Mouse (Mus musculus) colon, adult 2 months (tissue): ENCODE data around the gene Tas2r144. TPM values are rescaled to one million over a fixed set of nuclear protein-coding genes. Genes with fewer than 3 reads are reported as not detected.

Experiments
- polyA plus RNA-seq: library from polyadenylated mRNA; depleted of rRNA; stranded (reverse); fragments of >200 nt; gene quantifications from 2 replicates; pipeline ENCODE4 v1.2.3, GENCODE M21; 2012; rRNA removed

The Tas2r144 gene
- not detected in 2 replicates for polyA plus RNA-seq

DNA sequence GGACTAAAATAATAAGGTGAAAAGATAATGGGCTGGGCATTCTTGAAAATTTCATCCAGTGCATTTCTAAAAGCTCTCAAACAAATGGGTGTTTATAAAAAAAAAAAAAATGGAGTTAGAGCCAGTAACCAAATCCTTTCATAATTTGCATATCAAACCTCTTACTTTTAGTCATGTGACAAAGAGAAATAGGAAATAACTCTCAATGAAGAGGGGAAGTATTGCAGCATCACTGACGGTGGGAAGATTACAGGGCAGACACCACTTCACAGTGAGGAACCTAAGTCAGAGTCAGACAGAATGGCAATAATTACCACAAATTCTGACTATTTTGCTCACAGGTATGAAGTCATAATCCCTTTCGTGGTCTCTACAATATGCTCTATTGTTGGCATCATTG is at the start of gene Tas2r144:
Gene Tas2r144, plus strand, starts transcription at position 301 of the 400 bp plus-strand sequence.

DNA sequence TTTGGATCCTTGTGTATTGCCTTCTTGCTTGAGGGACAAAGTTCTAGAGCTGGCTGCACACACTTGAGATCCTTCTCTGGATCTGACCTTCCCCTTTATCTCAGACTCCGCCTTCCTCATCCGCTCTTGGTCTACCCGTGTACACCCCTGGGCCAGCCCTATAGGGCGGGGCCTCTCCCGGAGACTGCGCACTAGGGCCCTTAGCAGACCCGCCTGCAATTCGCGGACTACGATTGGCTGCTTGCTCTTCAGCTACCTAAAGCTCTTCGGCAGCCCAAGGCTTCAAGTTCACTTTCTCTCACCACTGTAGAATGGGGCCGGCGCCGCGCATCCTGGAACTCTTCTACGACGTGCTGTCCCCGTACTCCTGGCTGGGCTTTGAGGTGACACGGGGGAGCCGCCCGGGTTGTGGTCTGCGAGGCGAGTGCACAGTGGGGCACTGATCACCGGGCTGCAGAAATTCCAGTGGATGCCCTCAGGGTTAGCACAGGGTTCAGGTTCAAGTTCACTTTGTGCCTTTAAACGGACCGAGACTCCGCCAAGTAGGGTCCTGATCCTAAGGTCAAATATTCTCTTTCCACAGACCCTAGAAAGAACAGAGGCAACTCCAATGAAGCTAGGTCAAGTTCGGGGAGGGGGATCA is 30.7 kb downstream of the Tas2r144 start, which contains the start of gene Gstk1:
Gene Gstk1, plus strand, starts transcription at position 225 of the 643 bp plus-strand sequence.

DNA sequence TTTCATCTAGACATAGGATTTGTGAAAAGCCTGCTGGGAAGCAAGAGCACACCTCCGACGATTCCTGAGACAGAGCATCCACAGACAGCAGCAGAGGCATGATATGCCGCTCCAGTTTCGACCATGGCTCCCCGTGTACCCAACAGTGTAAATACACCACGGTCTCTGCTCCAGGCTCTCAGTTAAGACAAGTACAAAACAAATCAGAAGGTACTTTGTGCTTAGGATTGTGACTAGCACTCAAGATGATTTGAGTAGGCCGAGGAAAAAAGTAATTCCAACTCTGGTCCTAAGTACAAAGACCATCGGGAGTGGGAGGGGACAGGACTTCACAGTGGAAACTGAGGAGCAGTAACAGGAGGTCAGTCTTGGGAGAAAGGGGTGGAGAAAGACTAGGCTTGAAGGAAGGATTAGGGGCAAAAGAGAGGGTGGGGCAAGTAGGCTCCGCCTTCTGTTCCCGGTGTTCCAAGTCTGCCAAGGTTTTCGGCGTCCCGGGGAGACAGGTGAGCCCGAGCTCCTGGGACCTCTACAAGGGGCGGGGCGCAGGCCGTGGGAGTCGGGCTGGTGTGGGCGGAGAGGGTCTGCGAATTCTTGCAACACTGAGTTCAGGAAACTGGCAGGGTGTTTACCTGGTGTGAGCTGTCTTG is 46.5 kb downstream of the Tas2r144 start, which contains the start of gene Tmem139:
Gene Tmem139, plus strand, starts transcription at position 447 of the 647 bp plus-strand sequence.

DNA sequence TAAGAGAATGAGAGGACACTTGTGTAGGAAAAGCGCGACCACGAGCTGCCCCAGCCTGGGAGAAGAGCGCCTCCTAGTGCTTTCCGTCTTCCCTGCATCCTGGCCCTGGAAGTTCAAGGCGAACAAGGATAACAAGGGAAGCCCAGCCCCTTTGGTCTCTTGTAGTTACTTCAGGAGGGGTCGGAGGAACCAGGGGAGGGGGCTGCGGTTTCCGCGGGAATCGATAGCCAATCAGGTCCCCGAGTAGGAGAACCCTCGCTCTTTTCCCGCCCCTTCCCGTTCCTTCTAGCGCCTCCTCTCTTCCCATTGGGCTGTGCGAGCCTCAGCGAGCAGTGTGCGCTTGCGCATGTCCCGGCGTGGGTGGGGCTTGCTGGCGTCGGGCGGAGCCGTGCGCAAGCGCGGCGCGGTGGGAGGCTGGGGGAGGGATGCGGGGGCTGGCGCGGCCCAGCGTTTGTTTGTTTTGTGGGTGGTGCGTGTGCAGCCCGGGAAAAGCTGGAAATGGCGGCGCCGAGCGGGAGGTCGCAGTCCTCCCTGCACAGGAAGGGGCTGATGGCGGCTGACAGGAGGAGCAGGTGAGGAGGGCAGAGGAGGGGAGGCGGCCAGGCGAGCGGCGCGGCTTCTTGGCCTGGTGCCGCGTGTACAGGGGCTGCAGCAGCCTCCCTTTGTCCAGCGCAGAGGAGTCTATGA is 49.6 kb downstream of the Tas2r144 start, which contains the start of gene Casp2:
Gene Casp2, plus strand, starts transcription at position 360 of the 687 bp plus-strand sequence.

Other genes starting within 250 kb of the Tas2r144 start
- not detected in 2 replicates for gene Sval3, start 247.2 kb upstream of the Tas2r144 start, polyA plus RNA-seq
- not detected in 2 replicates for gene Sva, start 176.9 kb upstream of the Tas2r144 start, polyA plus RNA-seq
- gene Tas2r139, start 74.4 kb upstream of the Tas2r144 start, polyA plus RNA-seq, result not detected in 2 replicates
- gene Gstk1, start 30.6 kb downstream of the Tas2r144 start, polyA plus RNA-seq, result 33.0 and 43.9 TPM in 2 replicates
- gene Tmem139, start 46.6 kb downstream of the Tas2r144 start, polyA plus RNA-seq, result 34.0 and 39.1 TPM in 2 replicates
- 31.2 and 32.0 TPM in 2 replicates for gene Casp2, start 49.7 kb downstream of the Tas2r144 start, polyA plus RNA-seq
- 0.08 and 0.38 TPM in 2 replicates for gene Clcn1, start 71.4 kb downstream of the Tas2r144 start, polyA plus RNA-seq
- gene Fam131b, start 109.3 kb downstream of the Tas2r144 start, polyA plus RNA-seq, result 0.40 and 0.52 TPM in 2 replicates
- 140 and 165 TPM in 2 replicates for gene Zyx, start 134.3 kb downstream of the Tas2r144 start, polyA plus RNA-seq
- gene Epha1, start 157.9 kb downstream of the Tas2r144 start, polyA plus RNA-seq, result 23.0 and 25.5 TPM in 2 replicates
- 0.27 TPM in 1 of 2 replicates, not detected in the other for gene Tas2r143, start 184.9 kb downstream of the Tas2r144 start, polyA plus RNA-seq
- gene Tas2r135, start 190.1 kb downstream of the Tas2r144 start, polyA plus RNA-seq, result not detected in 2 replicates
- gene Tas2r126, start 219.2 kb downstream of the Tas2r144 start, polyA plus RNA-seq, result not detected in 2 replicates
- gene Olfr458, start 249.9 kb downstream of the Tas2r144 start, polyA plus RNA-seq, result not detected in 2 replicates